Mouse (Mus musculus): ENCODE measurements around the gene Otud7a.

DNA sequence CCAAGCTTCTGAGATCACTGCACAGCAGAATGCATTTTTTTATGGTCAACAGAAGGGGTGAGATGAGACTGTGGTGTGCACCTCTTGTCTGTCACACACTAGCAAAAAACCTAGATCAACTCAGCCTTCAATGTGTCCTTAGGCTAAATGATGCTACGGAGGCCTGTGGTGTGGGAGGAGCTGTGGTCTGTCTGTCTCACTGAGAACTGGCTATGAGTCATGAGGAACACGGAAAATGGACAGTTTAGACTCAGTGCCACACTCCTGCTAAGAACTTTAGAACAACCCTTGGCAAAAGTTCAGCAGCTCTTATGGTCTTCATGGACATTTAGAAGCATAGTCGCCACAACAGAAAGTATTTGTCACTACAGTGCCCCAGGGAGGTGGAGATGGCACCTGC, 172.5 kb downstream of the Otud7a start:
- TF ChIP-seq CTCF (IDR thresholded peaks at IDR 0.05; ENCODE audit: extremely low read depth, insufficient read depth, insufficient read length, insufficient replicate concordance) (no peak), POLR2A (IDR thresholded peaks at IDR 0.05; ENCODE audit: low read depth, low read length) (no peak)
